Mouse (Mus musculus): ENCODE data around the gene Dnajc7.

DNA sequence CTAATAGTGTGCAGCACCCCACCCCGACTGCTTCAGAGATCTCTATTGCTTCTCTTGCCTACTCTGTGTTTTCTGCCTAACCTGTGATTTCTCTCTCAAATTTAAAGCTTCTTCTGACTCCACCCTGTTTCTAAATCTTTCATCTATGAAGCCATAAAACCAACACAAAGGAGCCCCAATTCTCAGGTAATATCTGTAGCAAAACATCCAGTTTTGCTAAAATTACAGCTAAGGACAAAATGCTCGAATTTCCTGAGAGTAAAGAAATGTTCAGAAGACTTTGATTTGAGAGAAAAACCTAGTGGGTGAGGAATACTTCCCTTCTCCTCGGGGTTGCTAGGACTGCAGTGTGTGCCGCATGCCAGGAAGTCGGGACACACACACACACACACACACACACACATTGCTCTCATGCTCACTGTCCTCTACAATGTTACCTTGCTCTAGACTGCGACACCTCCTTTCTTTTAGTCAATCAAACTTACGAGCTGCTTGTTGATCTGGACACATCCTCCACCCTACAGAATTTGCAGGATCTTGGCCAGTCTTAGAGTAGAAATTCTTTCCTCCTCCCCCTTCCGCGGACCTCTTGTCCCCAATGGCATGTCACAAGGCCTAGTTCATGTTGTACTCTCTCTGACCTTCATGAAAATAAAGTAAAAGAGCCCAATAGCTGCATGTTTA is 9.8 kb downstream of the Dnajc7 start:
- no peak for TF ChIP-seq MYOD1 (IDR thresholded peaks at IDR 0.05; ENCODE audit: control insufficient read depth in 1 of 3, insufficient read length in 2 of 3, low read depth in 2 of 3)
- no peak for TF ChIP-seq TCF3 (IDR thresholded peaks at IDR 0.05; ENCODE audit: insufficient read length, low read depth)
